Mouse (Mus musculus) right cerebral cortex, postnatal 14 days (tissue): ENCODE measurements around the gene Tbcel.

Experiments used
- DNase-seq: peaks from one replicate; pipeline ENCODE4 v3.0.0; 2022

Gene Tbcel

DNA sequence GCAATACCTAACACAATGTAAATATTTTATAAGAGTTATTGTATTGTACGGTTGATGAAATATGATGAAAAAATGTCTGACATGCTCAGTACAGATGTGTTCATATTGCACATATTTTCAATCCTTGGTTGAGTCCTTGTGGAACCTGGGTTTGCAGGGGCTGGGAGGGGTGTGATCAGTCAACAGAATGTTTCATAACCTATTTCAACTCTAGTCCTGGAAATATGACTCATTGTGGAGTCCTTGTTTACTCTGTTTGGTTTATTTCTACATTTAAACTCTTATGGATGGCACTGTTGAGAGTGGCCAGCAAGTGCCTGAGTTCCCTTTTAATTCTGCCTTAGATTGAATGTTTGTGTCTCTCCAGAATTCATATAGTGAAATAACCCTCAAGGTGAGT is 22.9 kb downstream of the Tbcel start:
- DNase-seq, result no peak

GRCm38 (mm10) chr9:42482944-42483343 is 24.7 kb downstream of the Tbcel start:
- no peak for DNase-seq

- no peak for DNase-seq
These were observed 31.4 kb downstream of the Tbcel start for GRCm38 (mm10) chr9:42476166-42476565.

- no peak for DNase-seq
These were observed 33.4 kb downstream of the Tbcel start for GRCm38 (mm10) chr9:42474244-42474643.

DNA sequence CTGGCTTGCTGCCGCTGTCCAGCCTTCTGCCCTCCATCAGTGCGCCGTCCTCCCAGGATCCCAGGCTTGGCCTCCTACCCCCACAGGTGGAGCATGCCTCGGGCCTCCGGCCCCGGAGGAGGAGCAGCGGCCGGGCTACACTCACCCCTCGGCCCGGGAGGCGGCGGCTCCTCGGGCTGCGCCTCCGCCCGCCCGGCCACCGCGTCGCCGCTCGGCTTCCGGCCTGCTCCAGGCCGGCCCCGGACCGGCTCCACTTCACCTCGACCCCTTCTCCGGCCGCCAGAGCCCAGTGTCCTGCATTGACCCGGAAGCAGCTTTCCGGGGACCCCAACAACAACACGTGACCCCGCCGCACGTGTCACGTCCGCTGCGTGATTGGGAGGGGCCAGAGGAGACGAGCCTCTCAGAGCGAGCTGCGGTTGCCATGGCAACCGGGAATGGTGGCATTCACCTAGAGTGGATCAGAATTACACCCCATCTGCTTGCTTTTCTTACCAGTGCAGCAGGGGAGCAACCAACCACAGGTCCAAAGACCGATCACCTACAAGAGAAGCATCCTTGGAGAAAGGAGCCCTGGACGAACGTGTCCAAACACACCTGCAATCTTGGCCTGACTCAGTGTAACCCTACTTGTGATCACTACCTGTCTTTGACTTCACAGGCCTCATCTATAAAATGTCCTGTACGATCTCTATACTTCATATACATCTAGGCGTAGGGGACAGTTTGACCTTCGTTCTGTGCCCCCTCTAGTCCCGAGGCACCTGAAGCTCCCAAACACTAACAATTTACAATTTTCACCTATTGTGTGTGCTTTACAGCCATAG is 35.5 kb downstream of the Tbcel start:
- DNase-seq, result peak; percentile 95

DNA sequence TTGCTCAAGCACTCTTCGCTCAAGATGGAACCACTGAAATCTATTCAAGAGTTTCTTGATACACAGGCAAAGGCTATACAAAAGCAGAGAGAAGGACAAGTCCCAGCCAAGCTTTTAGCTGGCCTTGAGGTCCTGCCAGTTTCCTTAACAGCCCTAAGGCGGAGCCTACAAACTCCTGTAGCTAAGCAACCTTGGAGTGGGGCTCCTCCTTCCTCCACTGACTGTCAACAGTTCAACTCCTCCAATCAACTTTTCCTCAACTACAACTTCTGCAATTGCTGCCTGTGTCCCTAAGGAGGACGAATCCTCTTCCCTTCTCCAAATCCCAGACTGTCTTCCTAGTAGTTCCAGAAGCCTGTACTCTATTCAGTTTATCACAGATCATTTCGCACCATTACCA is 36.4 kb downstream of the Tbcel start:
- DNase-seq, result no peak

GRCm38 (mm10) chr9:42469323-42469722 is 38.3 kb downstream of the Tbcel start:
- no peak for DNase-seq

DNA sequence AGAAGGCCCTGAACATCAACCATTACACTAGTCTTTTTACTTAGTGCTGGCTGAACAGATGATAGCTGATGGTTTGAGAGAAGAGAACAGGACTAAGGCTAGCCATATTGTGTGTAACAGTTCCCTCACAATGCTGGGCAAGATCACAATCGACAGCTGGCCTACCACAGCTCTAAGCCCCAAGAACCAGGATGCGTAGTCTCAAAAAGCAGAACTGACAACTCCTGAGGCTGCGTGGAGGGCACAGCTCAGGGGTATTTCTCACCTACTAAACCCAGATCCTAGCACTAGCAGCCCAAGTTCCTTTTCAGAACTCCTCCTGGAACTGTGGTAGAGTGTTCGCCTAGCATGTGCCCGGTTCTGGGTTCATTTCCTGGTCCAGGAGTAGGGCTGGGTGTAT is 39.2 kb downstream of the Tbcel start:
- no peak for DNase-seq

GRCm38 (mm10) chr9:42467116-42467815 is 40.3 kb downstream of the Tbcel start:
- DNase-seq, result no peak

- no peak for DNase-seq
These were observed 41.9 kb downstream of the Tbcel start for GRCm38 (mm10) chr9:42465661-42466091.

DNA sequence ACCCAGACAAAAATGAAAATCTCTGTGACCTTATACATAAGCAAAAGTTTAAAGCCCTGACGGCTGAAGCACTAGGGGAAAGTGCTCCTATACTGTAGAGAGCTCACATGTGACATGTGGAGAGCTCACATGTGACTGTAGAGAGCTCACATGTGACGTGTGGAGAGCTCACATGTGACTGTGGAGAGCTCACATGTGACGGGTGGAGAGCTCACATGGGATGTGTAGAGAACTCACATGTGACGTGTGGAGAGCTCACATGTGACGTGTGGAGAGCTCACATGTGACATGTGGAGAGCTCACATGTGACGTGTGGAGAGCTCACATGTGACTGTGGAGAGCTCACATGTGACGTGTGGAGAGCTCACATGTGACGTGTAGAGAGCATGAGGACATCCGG is 43.4 kb downstream of the Tbcel start:
- no peak for DNase-seq

GRCm38 (mm10) chr9:42463220-42463989 is 44.2 kb downstream of the Tbcel start:
- no peak for DNase-seq

DNA sequence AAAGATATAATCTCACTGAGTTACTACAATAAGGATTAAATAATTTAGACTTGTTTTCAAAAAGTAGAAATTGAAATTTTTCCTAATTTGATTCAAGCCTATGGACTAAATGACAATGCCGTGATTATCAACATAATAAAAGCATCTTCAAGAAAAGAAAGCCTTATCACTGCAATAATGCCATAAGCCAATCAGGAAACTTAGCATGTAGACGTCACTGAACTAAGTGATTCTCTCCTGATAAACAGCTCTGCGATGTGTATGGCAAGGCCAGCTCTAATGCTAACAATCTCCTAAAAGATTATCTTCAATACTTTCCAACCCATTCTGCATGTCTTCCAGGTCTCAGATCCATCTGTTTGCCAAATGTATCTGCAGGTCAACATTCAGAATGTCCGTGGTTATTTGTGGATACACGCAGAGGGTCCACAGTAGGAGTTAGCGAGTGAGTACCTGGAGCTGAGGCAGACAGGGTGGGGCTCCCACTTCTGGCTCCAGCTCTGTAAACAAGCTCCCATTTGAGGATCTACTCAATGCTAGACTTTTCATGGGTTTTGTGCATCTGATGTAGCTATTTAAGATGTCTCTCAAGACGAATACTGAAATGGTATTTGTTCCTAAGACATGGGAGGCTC is 44.9 kb downstream of the Tbcel start:
- DNase-seq, result no peak

DNA sequence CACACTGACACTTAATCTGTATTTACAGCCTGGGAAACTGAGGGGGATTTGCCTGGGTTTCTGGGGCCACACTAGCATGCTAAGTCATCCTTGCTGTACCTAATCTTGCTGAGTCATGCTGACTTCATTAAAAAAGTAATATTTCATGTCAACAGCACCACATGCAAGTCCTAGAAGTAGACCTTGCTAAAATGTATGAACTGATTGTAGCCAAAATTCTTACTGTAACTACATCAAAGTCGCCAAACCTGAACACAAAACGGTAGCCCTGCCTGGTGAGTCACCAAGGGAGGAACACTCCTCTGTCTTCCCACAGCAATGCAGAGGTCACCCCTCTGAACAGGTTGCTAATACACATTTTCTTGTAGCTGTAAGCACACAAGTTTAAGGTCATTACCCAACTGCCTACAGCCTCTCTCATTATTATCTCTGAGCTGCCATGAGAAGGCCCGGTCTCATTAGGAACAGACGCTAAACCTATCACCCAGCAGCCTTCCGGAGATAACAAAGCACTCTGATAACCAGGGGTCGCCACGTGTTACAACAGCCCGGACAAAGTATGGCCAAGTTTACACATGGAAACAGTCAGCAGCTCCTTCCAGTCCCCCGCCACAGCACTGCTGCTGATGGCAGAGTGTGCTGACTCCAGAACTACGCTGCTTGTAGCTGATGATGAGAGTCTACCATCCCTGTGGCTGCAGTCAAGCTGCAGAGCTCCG is 46.1 kb downstream of the Tbcel start:
- no peak for DNase-seq

DNA sequence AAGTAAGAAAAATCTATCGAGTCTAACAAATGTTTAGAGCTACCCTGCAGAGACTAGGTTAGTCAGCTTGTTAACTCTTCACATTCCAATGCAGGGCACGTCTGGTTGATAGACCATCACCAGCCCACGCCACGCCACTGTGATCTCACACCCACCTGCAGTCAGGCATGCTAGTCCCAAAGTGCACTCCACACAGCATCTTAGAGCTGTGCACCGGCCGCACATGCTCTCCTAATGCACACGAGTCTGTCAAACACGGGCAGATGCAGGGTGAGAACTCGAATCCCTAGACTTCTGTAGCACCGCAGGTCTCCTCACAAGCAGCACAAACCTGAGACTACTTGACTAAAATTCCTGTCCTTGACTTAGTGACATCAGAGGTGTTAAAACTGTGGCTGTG is 47.3 kb downstream of the Tbcel start:
- no peak for DNase-seq

DNA sequence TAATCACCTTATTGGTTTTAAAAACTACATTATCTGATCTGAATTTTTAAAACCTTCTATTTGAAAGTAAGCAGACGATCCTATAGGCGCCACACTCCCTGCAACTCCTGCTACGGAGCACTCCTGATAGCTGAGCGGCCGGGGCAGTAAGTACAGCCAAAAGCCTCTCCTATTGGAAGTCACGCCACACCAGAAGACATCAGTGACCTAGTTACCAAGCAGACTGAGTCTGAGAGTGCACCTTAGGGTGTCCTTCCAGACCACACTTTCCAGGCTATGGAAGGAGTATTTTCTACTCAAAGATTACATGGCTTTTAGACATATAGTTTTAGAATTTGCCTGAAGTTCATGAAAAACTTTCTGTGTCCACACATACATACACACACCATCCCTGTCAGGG is 47.9 kb downstream of the Tbcel start:
- no peak for DNase-seq

DNA sequence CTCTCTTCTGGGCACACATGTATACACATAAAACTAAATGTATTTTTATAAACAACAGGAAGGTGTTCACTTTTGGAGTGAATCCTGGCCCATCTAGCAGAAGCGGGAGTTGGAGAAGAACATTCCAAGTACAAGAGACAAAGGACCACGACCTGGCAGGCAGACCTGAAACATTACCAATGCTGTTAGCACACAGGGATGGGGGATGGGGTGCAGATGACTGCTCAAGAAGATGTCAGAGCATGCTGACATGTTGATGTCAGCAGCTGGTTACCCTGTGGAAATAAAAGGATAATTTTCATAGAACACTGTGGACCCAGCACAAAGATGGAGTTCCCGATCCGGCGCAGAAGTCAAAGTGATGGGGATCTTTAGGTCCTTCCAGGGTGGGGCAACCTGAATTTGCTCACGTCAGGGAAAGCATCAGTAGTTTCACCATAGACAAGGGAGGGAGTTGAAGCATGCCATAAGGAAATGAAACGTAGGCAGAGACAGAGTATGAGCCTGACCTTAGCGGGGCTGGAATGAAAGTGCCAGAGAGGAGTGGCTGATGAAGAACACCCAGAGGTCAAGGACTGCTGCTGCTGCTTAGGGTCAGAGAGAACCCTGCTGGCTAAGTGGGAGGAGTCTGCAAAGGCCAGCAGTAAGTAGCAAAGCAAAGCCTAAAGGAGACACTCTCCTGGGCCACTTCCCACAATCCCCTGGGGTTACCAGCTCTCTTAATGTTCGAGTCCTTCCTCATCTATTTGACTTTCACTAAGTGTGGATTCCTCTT is 48.7 kb downstream of the Tbcel start:
- DNase-seq, result no peak

GRCm38 (mm10) chr9:42457501-42457900 is 50.1 kb downstream of the Tbcel start:
- DNase-seq, result no peak

GRCm38 (mm10) chr9:42454364-42454763 is 53.2 kb downstream of the Tbcel start:
- DNase-seq, result no peak

- no peak for DNase-seq
These were observed 58.6 kb downstream of the Tbcel start for GRCm38 (mm10) chr9:42449043-42449442.

DNA sequence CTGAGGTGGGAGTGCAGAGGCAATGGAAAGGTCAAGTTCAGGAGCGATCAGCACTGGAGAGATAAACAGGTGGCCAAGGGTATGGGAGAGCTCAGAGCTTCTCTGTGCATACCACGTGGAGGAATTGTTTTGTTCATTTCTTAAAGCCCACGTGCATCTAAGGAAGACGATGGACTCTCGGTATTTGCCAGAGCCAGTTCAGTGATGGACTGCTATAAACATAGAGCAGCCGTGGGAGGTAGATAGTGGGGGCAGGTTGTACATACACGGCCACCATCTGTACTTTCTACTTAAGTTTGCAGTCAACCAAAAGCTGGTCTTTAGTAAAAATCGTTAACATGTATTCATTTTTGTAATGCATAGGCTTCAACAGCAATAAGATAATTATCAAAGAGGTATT is 65.5 kb downstream of the Tbcel start:
- no peak for DNase-seq

DNA sequence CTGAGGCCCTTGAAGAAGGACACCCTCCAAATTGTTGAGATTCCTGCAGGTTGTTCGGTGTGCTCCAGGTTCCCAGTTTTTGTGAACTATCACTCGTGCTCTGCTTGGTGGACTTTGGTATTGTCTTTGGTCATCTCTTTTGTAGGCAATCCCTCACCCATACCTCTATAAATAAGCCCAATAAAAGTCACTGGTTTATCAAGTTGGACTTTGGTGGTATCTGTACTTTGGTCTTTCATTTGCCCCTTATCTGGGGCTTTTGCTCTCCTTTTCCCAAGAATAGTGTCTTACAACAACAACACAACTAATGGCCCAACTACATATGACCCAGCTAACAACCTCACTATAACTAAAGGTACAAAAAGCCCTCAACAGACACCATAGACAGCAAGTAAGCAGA is 66.4 kb downstream of the Tbcel start:
- DNase-seq, result no peak
